Mouse (Mus musculus): Measurements from ENCODE around the gene Acbd6. TPM values are rescaled to one million over a fixed set of nuclear protein-coding genes. Genes with fewer than 3 reads are reported as not detected.

Gene Acbd6
- polyA plus RNA-seq, 1 experiment from 2014 or later = 106 TPM

DNA sequence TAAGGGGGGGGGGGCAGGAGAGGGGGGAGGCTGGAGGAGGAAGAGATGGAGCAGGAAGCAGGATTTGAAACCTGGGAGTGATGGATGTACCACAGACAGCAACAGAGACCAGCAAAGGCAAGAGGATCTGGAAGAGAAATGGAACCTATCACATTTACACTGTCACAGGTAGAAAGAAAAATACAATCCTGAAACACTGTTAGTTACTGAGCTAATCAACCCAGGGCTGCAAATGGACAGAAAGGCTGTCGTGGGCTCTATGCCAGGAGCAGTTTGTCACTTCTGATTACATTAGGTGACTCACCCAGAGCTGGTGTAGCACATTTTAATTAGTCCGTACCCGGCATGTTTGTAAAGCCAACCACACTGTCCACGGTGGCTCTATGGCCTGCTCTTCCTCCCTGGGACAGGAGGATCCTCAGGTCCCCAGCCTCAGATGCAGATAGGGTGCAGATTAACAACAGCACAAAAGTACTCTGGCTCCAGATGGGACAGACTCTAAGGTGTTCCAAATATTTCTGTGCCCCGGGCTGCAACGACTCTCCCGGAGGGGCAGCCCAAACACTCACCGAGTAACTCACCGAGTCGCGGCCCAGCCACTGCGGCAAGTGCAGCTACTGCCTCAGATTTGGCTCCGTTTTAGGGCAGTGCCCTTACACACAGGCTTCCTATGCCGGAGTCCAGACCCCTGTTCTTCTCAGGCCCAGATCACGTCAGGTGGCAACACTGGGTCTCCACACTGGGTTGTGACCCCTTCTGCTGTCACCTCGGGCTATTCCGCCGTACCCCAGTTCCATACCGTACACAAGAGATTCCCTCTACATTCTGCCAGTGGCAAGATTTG, 28.6 kb upstream of the Acbd6 start:
- peak overlapping the region; percentile 50 for H3K27ac ChIP-seq (replicated peaks)
- H3K9ac ChIP-seq (replicated peaks) = no peak overlapping the region

DNA sequence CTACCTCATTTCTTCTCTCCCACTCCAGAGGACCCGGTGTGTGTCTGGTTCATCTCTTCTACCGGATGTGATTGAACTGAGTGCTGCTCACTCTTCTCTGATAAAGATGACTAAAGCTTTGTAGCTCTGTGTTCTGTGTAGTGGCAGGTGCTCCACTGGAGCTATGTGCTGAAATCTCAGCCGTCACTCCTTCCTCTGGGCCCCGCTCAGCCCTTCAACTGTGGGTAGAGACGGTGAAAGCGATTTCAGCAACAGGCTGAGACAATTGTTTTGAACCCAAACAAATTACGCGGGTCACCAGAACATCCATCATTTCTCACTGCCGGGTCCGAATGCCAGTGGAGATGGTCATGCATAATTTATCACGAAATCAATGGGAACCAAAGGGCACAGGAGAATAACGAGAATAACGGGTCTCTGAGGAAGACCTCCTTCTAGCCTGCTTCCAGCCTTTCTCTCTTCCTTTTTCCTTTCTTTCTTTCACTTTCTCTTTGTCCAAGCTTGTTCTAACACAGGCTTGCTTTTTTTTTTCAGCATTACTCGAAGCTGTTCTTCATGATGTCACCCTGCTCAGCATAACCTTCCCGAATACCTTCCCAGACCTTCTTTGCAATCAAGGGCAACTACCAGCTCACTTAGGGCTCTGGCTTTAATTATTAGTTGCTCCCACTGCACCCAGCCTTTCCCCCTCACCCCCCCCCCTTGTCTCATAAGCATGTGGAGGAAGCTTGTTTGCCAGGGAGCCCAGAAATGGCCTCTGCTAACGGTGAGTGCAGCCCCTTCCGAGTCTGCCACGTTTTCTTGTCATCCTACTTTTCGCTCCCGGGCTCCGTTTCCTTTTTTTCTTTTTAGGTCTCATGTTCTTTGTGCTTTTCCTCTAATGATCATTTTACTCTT, 27.1 kb upstream of the Acbd6 start:
- H3K36me3 ChIP-seq = no peaks in the 10 kb centered on the region
- H3K27me3 ChIP-seq = no peaks in the 10 kb centered on the region
- no peak overlapping the region; the same call in 1 of the 2 replicates for H3K9ac ChIP-seq (replicated peaks)
- peak overlapping the region; percentile 46 for H3K27ac ChIP-seq (replicated peaks)
- 21% methylated on average over 21 of the region's 21 CpGs for WGBS
- no peak overlapping the region for H3K4me3 ChIP-seq
- 0 out of 2 replicates have a peak, but pooled peaks have one; percentile 44 for ATAC-seq (replicated peaks)
- no peaks in the 10 kb centered on the region for H3K9me3 ChIP-seq
- peaks cover 43% of the 10 kb centered on the region for H3K4me1 ChIP-seq
- H3K4me2 ChIP-seq (replicated peaks) = peak overlapping the region; percentile 16; the same call in 1 of the 2 replicates

More for the DNA sequence above, 28.6 kb upstream of the Acbd6 start:
- Histone ChIP-seq H3K4me3 (no peak overlapping the region), H3K9me3 (no peaks in the 10 kb centered on the region), H3K4me2 (replicated peaks) (peak overlapping the region; percentile 2; the same call in 1 of the 2 replicates), H3K36me3 (no peaks in the 10 kb centered on the region), H3K27me3 (no peaks in the 10 kb centered on the region), H3K4me1 (peaks cover 43% of the 10 kb centered on the region)
- WGBS = 51% methylated on average over 19 of the region's 19 CpGs
- peak; percentile 53 for ATAC-seq (replicated peaks)

DNA sequence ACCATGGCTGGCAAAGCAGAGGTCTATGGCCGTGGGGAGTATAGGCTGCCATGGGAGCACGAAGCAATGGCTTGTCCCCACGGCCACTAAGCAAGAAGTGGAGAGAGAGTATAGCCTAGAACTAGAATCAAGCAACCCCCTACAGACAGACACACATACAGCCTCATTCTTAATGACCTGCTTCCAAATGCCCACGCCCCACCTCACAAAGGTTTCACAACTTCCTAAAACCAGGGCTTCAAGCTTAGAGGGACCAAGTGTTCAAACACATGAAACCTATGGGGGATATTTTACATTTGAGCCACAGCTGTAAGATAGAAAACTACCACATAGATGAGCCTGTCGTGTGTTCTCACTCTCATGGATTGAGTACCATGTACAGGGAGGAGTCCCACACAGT, 25.5 kb upstream of the Acbd6 start:
- Histone ChIP-seq H3K27me3 (no peaks in the 10 kb centered on the region), H3K4me3 (no peak overlapping the region), H3K36me3 (no peaks in the 10 kb centered on the region), H3K4me2 (replicated peaks) (no peak overlapping the region), H3K9ac (replicated peaks) (no peak overlapping the region), H3K27ac (replicated peaks) (no peak overlapping the region), H3K4me1 (peaks cover 38% of the 10 kb centered on the region), H3K9me3 (no peaks in the 10 kb centered on the region)
- no peak for ATAC-seq (replicated peaks)
- WGBS = 94% methylated on average over 5 of the region's 5 CpGs

DNA sequence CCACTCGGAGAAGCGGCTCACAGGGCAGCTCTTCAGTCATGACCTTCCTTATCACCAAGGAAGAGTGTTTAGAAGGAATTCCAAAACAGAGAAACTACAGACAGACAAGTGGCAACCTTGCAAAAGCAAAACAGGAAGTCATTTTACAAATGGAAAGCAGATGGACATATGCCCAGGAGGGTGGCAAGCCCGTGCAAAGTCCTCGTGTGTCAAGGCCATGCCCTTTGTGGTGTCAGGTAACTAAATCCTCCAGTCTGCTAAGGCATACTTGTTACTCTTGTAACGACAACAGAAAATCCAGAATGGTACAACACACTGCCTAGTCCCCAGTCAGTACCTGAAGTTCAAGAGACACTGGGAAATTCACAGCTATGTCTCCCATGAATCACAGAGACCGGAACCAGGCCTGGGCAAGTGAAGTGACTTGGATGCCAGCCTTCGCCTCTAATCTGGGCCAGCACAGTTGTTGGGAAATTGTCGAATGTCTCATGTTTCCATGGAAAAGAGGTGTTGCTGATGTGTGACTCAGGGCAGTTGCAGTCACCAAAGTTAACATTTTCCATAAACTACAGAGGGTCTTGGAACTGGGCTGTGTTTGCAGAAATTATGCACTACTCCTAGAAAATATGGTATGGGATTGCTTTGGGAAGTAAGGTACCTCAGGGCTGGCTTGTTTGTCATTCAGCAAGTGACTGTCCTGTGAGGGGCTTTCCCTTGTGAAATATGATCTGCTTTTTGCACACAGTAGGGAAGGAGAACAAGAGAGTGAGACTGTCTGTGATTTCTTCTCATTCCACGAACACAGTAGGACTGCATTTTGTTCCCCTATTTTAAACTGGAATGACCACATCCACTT, 24.9 kb upstream of the Acbd6 start:
- Histone ChIP-seq H3K4me1 (peaks cover 31% of the 10 kb centered on the region), H3K36me3 (no peaks in the 10 kb centered on the region), H3K27ac (replicated peaks) (no peak overlapping the region), H3K4me2 (replicated peaks) (no peak overlapping the region), H3K9me3 (no peaks in the 10 kb centered on the region), H3K9ac (replicated peaks) (no peak overlapping the region), H3K27me3 (no peaks in the 10 kb centered on the region), H3K4me3 (no peak overlapping the region)
- whole genome bisulfite sequencing = 82% methylated on average over 9 of the region's 9 CpGs
- ATAC-seq (replicated peaks) = no peak

DNA sequence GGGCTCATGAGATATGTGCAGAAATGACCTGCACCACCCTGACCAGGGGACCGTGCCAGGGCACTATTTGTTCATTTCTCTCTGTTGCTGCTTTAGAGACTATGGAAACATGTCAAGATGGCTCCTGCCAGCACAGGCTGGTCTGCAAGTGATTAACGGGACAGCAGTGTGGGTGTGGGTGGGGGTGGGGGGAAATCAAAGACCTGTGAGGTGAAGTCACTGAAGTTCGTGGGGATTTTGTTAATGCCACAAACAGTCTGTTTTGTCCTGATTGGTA, 24.3 kb upstream of the Acbd6 start:
- ATAC-seq (replicated peaks) = no peak

DNA sequence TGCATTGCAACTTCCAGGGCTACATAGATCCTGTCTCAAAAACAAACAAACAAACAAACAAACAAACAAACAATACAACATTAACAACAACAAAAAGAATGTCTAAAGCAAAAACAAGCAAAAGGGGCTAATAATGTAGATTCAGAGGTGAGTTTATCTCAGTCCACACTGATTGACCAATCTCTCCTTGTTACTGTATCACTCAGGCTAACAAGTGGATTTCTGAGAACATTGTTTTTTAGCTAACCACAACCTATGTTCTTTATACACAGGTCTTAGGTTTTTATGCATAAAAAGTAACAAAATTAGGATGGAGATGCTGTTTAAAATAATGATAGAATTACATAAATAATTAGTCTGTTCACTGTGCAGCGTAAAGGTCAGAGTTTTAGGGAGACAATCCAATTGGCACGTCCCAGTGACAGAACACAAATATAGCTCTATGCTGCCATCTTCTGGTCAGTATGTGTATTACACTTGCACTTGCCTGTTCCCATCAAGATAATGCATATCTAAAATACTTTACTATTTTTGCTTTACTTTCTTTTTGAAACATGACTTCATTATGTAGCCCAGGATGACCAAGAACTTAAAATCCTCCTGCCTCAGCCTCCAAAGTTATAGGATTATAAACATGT, 20.8 kb upstream of the Acbd6 start:
- Histone ChIP-seq H3K27ac (replicated peaks) (no peak overlapping the region), H3K4me2 (replicated peaks) (no peak overlapping the region), H3K9ac (replicated peaks) (no peak overlapping the region), H3K36me3 (no peaks in the 10 kb centered on the region), H3K27me3 (no peaks in the 10 kb centered on the region), H3K4me3 (no peak overlapping the region), H3K9me3 (no peaks in the 10 kb centered on the region), H3K4me1 (peaks cover 3% of the 10 kb centered on the region; the same call in 1 of the 2 replicates)
- WGBS = 0% methylated on average over 2 of the region's 2 CpGs
- ATAC-seq (replicated peaks) = peak; percentile 55; the same call in 1 of the 2 replicates

More for the DNA sequence above, 24.3 kb upstream of the Acbd6 start:
- Histone ChIP-seq H3K4me1 (peaks cover 27% of the 10 kb centered on the region), H3K9ac (replicated peaks) (no peak overlapping the region), H3K9me3 (no peaks in the 10 kb centered on the region), H3K27me3 (no peaks in the 10 kb centered on the region), H3K4me3 (no peak overlapping the region), H3K4me2 (replicated peaks) (no peak overlapping the region), H3K36me3 (no peaks in the 10 kb centered on the region), H3K27ac (replicated peaks) (no peak overlapping the region)
- 81% methylated on average over 3 of the region's 3 CpGs for WGBS

DNA sequence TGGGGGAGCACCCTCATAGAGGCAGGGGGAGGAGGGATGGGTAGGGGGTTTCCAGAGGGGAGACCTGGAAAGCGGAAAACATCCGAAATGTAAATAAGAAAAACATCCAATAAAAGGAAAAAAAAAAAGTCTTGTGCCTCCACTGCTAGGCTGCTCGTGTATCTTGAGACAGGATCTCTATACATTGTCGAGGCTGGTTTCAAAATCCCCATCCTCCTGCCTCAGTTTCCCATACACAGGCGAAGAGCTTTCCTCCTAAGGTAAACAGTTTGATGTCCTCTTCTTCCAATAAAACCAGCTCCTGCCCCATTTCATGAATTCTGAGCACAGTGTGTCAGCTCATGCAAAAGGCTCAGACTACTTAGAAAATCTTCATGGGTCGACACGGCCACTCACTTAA, 19.9 kb upstream of the Acbd6 start:
- Histone ChIP-seq H3K27ac (replicated peaks) (no peak overlapping the region), H3K4me3 (no peak overlapping the region), H3K27me3 (no peaks in the 10 kb centered on the region), H3K36me3 (no peaks in the 10 kb centered on the region), H3K9me3 (no peaks in the 10 kb centered on the region), H3K9ac (replicated peaks) (no peak overlapping the region), H3K4me2 (replicated peaks) (no peak overlapping the region), H3K4me1 (peaks cover 3% of the 10 kb centered on the region; the same call in 1 of the 2 replicates)
- ATAC-seq (replicated peaks) = no peak
- 75% methylated on average over 7 of the region's 7 CpGs for WGBS

DNA sequence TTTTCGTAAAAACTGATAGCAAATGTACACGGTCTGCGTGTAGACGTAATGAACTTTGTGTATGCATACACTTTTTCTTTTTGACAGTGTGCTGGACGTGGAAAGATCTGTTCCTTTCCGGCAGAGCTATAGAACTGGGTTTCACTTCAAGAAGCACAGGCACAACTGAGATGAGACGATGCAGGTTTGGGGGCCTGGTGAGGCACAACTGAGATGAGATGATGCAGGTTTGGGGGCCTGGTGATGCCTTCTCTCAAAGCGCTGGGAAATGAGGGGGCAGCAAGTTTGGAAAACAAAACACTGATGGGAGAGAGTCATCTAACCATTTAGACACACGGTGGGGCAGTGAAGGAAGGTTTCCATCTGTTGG, 293 bp upstream of the Acbd6 start:
- peak overlapping the region; percentile 79 for H3K27ac ChIP-seq (replicated peaks)
- WGBS = 54% methylated on average over 9 of the region's 9 CpGs
- H3K4me3 ChIP-seq = peak overlapping the region; percentile 68
- H3K4me1 ChIP-seq = peaks cover 32% of the 10 kb centered on the region
- no peaks in the 10 kb centered on the region for H3K27me3 ChIP-seq
- ATAC-seq (replicated peaks) = no peak
- H3K9me3 ChIP-seq = no peaks in the 10 kb centered on the region
- no peaks in the 10 kb centered on the region for H3K36me3 ChIP-seq
- peak overlapping the region; percentile 77 for H3K9ac ChIP-seq (replicated peaks)
- H3K4me2 ChIP-seq (replicated peaks) = peak overlapping the region; percentile 76

DNA sequence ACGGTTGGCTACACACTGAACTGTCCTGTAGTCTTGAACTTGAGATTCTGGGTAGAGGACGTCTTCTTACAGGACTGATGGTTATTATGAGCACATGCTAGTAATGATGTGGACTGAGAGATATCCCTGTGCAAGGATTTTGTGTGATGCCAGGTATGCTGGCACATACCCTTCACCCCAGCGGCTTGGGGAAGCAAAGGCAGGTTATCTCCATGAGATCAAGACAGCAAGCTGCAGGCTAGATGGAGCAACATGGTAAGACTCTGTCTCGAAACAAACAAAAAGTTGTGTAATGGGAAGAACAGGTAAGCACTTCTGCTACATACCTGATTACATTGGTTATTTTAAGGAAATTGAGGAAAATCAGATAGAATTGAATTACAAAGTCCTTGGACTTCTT, 2.1 kb downstream of the Acbd6 start:
- Histone ChIP-seq H3K4me2 (replicated peaks) (peak overlapping the region; percentile 23; the same call in 1 of the 2 replicates), H3K9me3 (no peaks in the 10 kb centered on the region), H3K4me3 (no peak overlapping the region), H3K27ac (replicated peaks) (no peak overlapping the region), H3K36me3 (no peaks in the 10 kb centered on the region), H3K9ac (replicated peaks) (no peak overlapping the region), H3K27me3 (no peaks in the 10 kb centered on the region), H3K4me1 (peaks cover 32% of the 10 kb centered on the region)
- 82% methylated on average over 4 of the region's 4 CpGs for WGBS
- ATAC-seq (replicated peaks) = no peak

DNA sequence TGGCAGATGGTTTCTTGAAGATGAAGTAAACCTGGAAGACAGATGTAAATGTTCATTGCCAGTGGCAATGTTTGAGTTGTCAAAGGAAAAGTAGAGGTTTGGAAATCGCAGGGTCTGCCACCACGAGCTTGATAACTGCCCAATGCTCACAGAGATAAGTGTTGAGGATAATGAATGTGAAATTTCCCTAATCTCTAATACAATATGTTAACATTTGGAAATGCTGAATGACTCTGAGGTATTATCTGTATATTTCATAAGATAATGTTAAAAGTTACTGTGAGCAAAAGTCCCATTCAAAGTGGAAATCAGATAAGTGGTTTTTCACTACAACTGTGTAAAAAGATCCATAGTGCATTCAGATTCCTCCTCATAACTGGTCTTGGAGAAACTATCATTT, 2.8 kb downstream of the Acbd6 start:
- no peaks in the 10 kb centered on the region for H3K9me3 ChIP-seq
- no peak overlapping the region for H3K27ac ChIP-seq (replicated peaks)
- no peak overlapping the region for H3K4me3 ChIP-seq
- H3K4me1 ChIP-seq = peaks cover 32% of the 10 kb centered on the region
- no peak overlapping the region for H3K4me2 ChIP-seq (replicated peaks)
- H3K27me3 ChIP-seq = no peaks in the 10 kb centered on the region
- WGBS = 85% methylated on average over 2 of the region's 2 CpGs
- 0 out of 2 replicates have a peak, but pooled peaks cover under 1% of the 10 kb centered on the region for H3K36me3 ChIP-seq
- H3K9ac ChIP-seq (replicated peaks) = no peak overlapping the region
- no peak for ATAC-seq (replicated peaks)

DNA sequence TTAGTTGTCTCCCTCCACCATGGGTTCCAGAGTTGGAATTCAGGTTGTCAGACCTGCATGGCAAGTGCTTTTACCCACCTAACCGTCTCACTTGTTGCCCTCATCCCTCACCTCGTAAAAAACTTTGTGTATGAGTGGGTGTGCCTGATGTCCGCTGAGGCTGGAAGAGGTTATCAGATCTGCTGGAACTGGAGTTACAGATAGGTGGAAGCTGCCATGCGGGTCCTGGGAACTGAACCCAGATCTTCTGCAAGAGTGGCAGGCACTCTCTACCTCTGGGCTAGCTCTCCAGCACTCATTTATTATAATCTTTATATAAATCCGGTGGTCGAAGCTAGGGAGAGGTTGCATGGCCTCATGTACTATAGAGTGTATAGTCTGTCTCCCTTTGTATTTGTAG, 4.3 kb downstream of the Acbd6 start:
- H3K4me2 ChIP-seq (replicated peaks) = no peak overlapping the region
- H3K27me3 ChIP-seq = no peaks in the 10 kb centered on the region
- peaks cover 32% of the 10 kb centered on the region for H3K4me1 ChIP-seq
- 81% methylated on average over 6 of the region's 6 CpGs for WGBS
- peaks cover 10% of the 10 kb centered on the region; the same call in 1 of the 2 replicates for H3K36me3 ChIP-seq
- H3K4me3 ChIP-seq = no peak overlapping the region
- no peak for ATAC-seq (replicated peaks)
- no peak overlapping the region for H3K27ac ChIP-seq (replicated peaks)
- no peak overlapping the region for H3K9ac ChIP-seq (replicated peaks)
- no peaks in the 10 kb centered on the region for H3K9me3 ChIP-seq
